Mouse (Mus musculus) myocyte (in vitro differentiated cells): ENCODE measurements around the gene Gm13283.

ENCODE experiments used
- E2F4 ChIP-seq: IDR thresholded peaks from one replicate; pipeline ENCODE4 v1.6.1; 2011; ENCODE audit warnings: mild to moderate bottlenecking, control low read depth, moderate library complexity; ENCODE audit not compliant: insufficient read depth
- MYOD1 ChIP-seq, 3 experiments: IDR thresholded peaks; one replicate each; pipeline ENCODE4 v1.6.1; 2011; ENCODE audit warnings: control low read depth in 2 of 3, low read depth in 2 of 3, mild to moderate bottlenecking in 2 of 3, moderate library complexity in 1 of 3; ENCODE audit not compliant: insufficient read length in 2 of 3, control insufficient read depth in 1 of 3
- MYOG ChIP-seq, 3 experiments: IDR thresholded peaks; one replicate each; pipeline ENCODE4 v1.6.1; 2011; ENCODE audit warnings: control low read depth in 2 of 3, low read depth in 2 of 3, mild to moderate bottlenecking in 2 of 3; ENCODE audit not compliant: insufficient read length in 2 of 3, control insufficient read depth in 1 of 3, insufficient read depth in 1 of 3
- POLR2A ChIP-seq: IDR thresholded peaks from one replicate; pipeline ENCODE4 v1.6.1; 2011; ENCODE audit warnings: low read depth, mild to moderate bottlenecking, control low read depth, moderate library complexity; ENCODE audit not compliant: insufficient read length
- POLR2AphosphoS2 ChIP-seq: IDR thresholded peaks from one replicate; pipeline ENCODE4 v1.6.1; 2011; ENCODE audit warnings: low read depth, control low read depth; ENCODE audit not compliant: insufficient read length
- SRF ChIP-seq: IDR thresholded peaks from one replicate; pipeline ENCODE4 v1.6.1; 2011; ENCODE audit warnings: low read depth; ENCODE audit not compliant: control insufficient read depth, insufficient read length
- TCF12 ChIP-seq: IDR thresholded peaks from one replicate; pipeline ENCODE4 v1.6.1; 2011; ENCODE audit warnings: mild to moderate bottlenecking, control low read depth; ENCODE audit not compliant: poor library complexity, insufficient read depth, severe bottlenecking
- USF1 ChIP-seq: IDR thresholded peaks from one replicate; pipeline ENCODE4 v1.6.1; 2011; ENCODE audit warnings: low read depth, mild to moderate bottlenecking, control low read depth, moderate library complexity

GRCm38 (mm10) chr4:88744207-88744606 lies 15.7 kb upstream of the Gm13283 start:
- TF ChIP-seq POLR2A (no peak), TCF12 (no peak), MYOD1 (IDR thresholded peaks at IDR 0.05; ENCODE audit: control insufficient read depth in 1 of 3, insufficient read length in 2 of 3, low read depth in 2 of 3) (no peak), MYOG (IDR thresholded peaks at IDR 0.05; ENCODE audit: control insufficient read depth in 1 of 3, insufficient read depth in 1 of 3, insufficient read length in 2 of 3, low read depth in 2 of 3) (no peak), SRF (no peak), E2F4 (no peak), USF1 (no peak), POLR2AphosphoS2 (no peak)
